Mouse (Mus musculus) forebrain, embryonic 12.5 days (tissue): ENCODE data around the gene Ift43. TPM values are rescaled to one million over a fixed set of nuclear protein-coding genes. Genes with fewer than 3 reads are reported as not detected.

Experiments used
- ATAC-seq: fragments of 200-750 bp; cut with Nextera tagmentation; 2 replicates; pipeline ENCODE4 v1.8.0; 2017; ENCODE audit warnings: moderate TSS enrichment; ENCODE audit not compliant: low FRiP score
- H3K27ac ChIP-seq: fragments of 300-500 bp; sonication (generic); 2 replicates; pipeline ENCODE4 v1.5.1; 2016; ENCODE audit warnings: mild to moderate bottlenecking
- H3K27me3 ChIP-seq: fragments of 300-500 bp; sonication (generic); 2 replicates; pipeline ENCODE4 v1.6.1; 2016; ENCODE audit warnings: mild to moderate bottlenecking
- H3K36me3 ChIP-seq: fragments of 300-500 bp; sonication (generic); replicated peaks from 2 replicates; pipeline ENCODE4 v1.6.1; 2016; ENCODE audit warnings: mild to moderate bottlenecking
- H3K4me1 ChIP-seq: fragments of 300-500 bp; sonication (generic); 2 replicates; pipeline ENCODE4 v1.6.1; 2016
- H3K4me2 ChIP-seq: fragments of 300-500 bp; sonication (generic); 2 replicates; pipeline ENCODE4 v1.6.1; 2016; ENCODE audit warnings: mild to moderate bottlenecking, moderate library complexity
- H3K4me3 ChIP-seq: fragments of 300-500 bp; sonication (generic); replicated peaks from 2 replicates; pipeline ENCODE4 v1.5.1; 2016; ENCODE audit warnings: mild to moderate bottlenecking
- H3K9ac ChIP-seq: fragments of 300-500 bp; sonication (generic); 2 replicates; pipeline ENCODE4 v1.6.1; 2016; ENCODE audit warnings: mild to moderate bottlenecking
- H3K9me3 ChIP-seq: fragments of 300-500 bp; sonication (generic); 2 replicates; pipeline ENCODE4 v1.6.1; 2016
- WGBS: fragments of 180-500 bp; shearing (Covaris S2); methylation state at CpG from one replicate; pipeline ENCODE4 v1.1.7; 2016; 5-methylcytosine and 5-hydroxymethylcytosine counted together
- polyA plus RNA-seq: library from polyadenylated mRNA; unstranded; fragments of >200 nt; fragmentation: Nextera tagmentation; extraction: Ambion mirVana; gene quantifications from 2 replicates; pipeline ENCODE4 v1.2.1, GENCODE M21; 2016

Ift43 gene
- polyA plus RNA-seq, 1 experiment from 2014 or later, result 91.9 TPM

DNA sequence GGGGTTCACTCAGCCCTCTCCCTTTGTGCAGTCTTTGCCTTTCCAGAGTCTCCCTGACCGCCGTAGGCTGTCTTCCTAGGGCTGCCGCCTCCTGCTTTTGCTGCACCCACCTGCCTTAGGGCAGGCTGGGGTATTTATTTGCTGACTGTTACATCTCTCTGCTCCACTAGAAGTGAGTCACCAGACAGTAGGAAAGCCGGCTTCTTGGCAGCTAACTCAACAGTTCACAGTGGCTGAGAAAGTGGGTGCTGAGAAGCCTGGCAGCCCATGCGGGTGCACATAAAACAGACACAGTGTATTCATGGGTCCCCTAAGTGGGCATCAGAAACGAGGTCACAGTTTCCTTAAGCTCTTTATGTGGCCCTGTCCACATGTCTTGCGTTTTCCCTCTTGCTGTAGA is 3.5 kb downstream of the Ift43 start:
- H3K4me3 ChIP-seq, result no peak overlapping the region
- no peak overlapping the region for H3K4me2 ChIP-seq
- peaks cover 4% of the 10 kb centered on the region; the same call in 1 of the 2 replicates for H3K27me3 ChIP-seq
- H3K27ac ChIP-seq, result no peak overlapping the region
- H3K9ac ChIP-seq, result no peak overlapping the region
- H3K4me1 ChIP-seq, result peaks cover 7% of the 10 kb centered on the region
- no peaks in the 10 kb centered on the region for H3K9me3 ChIP-seq
- whole genome bisulfite sequencing, result 90% methylated on average over 7 of the region's 7 CpGs
- H3K36me3 ChIP-seq, result peaks cover 8% of the 10 kb centered on the region; the same call in 1 of the 2 replicates
- no peak for ATAC-seq

- Histone ChIP-seq H3K4me3 (no peak overlapping the region), H3K27me3 (no peaks in the 10 kb centered on the region), H3K27ac (no peak overlapping the region), H3K4me1 (peaks cover 14% of the 10 kb centered on the region), H3K36me3 (peaks cover 8% of the 10 kb centered on the region; the same call in 1 of the 2 replicates), H3K9ac (no peak overlapping the region), H3K4me2 (no peak overlapping the region), H3K9me3 (no peaks in the 10 kb centered on the region)
- WGBS, result 68% methylated on average over 8 of the region's 8 CpGs
- ATAC-seq, result no peak
Observed at GRCm38 (mm10) chr12:86086550-86086949, 4.2 kb downstream of the Ift43 start.

DNA sequence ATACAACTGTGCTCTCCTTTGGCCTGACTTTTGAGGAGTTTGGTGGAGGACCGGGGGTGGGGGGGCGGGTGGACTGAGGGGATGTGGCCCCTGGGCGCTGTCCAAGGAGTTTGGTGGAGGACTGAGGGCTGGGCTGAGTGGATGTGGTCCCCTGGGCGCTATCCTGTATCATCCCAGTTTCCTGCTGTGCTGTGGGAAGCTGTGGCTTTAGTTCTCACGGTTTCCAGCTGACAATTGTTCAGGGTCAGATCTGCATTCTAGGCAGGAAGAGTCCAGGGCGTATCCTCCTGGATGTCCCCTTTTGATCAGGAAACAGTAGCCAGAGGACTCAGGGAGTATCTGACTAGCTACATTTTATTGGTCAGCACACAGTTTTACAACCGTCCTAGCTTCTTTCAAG is 5.7 kb downstream of the Ift43 start:
- Histone ChIP-seq H3K27ac (no peak overlapping the region), H3K4me3 (no peak overlapping the region), H3K4me1 (peaks cover 21% of the 10 kb centered on the region), H3K9me3 (no peaks in the 10 kb centered on the region), H3K4me2 (no peak overlapping the region), H3K36me3 (peaks cover 8% of the 10 kb centered on the region; the same call in 1 of the 2 replicates), H3K9ac (no peak overlapping the region), H3K27me3 (no peaks in the 10 kb centered on the region)
- WGBS, result 74% methylated on average over 7 of the region's 7 CpGs
- no peak for ATAC-seq

- Histone ChIP-seq H3K4me2 (no peak overlapping the region), H3K4me3 (no peak overlapping the region), H3K4me1 (peaks cover 16% of the 10 kb centered on the region), H3K27ac (no peak overlapping the region), H3K27me3 (no peaks in the 10 kb centered on the region), H3K9me3 (no peaks in the 10 kb centered on the region), H3K36me3 (peaks cover 4% of the 10 kb centered on the region), H3K9ac (no peak overlapping the region)
- WGBS, result 68% methylated on average over 4 of the region's 4 CpGs
- ATAC-seq, result no peak
Observed at GRCm38 (mm10) chr12:86090764-86091163, 8.4 kb downstream of the Ift43 start.

DNA sequence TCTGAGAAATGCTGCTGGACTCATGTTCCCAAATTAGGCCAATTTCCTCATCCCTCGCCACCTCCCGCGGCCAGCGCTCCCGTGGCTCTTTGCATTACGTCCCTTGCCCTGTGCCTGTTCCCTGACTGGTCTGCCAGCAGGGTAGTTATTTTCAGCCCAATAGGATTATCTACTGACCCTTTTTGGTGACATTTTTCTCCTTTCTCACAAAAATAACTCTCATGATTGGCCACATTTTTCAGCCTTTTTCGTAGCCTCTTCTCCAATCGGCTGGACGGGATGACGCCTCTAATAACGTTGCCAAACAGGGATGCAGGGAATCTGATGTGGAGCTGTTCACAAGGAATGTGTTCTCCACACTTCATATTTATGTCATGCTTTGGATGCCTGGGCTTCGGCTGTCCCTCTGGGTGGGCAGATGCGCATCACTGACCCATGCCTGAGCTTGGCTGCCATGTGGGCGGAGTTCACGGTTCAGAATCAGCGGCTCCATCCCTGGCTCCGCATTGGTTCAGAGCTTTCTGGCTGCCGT is 9.3 kb downstream of the Ift43 start:
- no peak for ATAC-seq
- Histone ChIP-seq H3K9me3 (no peaks in the 10 kb centered on the region), H3K9ac (no peak overlapping the region), H3K27ac (no peak overlapping the region), H3K4me2 (no peak overlapping the region), H3K36me3 (peaks cover 4% of the 10 kb centered on the region), H3K27me3 (no peaks in the 10 kb centered on the region), H3K4me1 (peaks cover 16% of the 10 kb centered on the region), H3K4me3 (no peak overlapping the region)
- WGBS, result 33% methylated on average over 18 of the region's 18 CpGs

DNA sequence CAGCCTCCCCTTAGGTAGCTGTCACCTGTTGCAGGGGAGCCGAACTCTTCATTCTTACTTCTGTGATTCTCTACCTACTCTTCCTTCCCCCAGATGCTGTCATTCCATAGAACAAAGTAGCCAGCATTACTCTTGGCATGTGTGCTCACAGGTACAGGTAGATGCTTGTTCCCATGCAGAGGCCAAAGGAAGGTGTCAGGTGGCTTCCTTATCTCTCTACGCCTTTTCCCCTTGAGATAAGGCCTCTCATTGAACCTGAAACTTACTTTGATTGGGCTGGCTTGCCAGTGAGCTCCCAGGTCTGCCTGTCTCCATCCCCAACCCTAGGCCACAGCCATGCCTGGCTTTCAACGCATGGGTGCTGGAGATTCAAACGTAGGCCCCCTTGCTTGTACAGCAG is 11.7 kb downstream of the Ift43 start:
- no peak overlapping the region for H3K4me3 ChIP-seq

GRCm38 (mm10) chr12:86095806-86096205 is 13.5 kb downstream of the Ift43 start:
- Histone ChIP-seq H3K4me3 (no peak overlapping the region), H3K4me2 (no peak overlapping the region), H3K9ac (no peak overlapping the region), H3K36me3 (peaks cover 2% of the 10 kb centered on the region; the same call in 1 of the 2 replicates), H3K27ac (no peak overlapping the region), H3K4me1 (peaks cover 19% of the 10 kb centered on the region), H3K27me3 (peaks cover 4% of the 10 kb centered on the region; the same call in 1 of the 2 replicates), H3K9me3 (no peaks in the 10 kb centered on the region)
- 86% methylated on average over 4 of the region's 4 CpGs for WGBS
- ATAC-seq, result no peak

More for the DNA sequence above, 11.7 kb downstream of the Ift43 start:
- peaks cover 19% of the 10 kb centered on the region for H3K4me1 ChIP-seq
- no peak overlapping the region for H3K4me2 ChIP-seq
- H3K27me3 ChIP-seq, result no peaks in the 10 kb centered on the region
- 96% methylated on average over 4 of the region's 4 CpGs for WGBS
- ATAC-seq, result no peak
- H3K9me3 ChIP-seq, result no peaks in the 10 kb centered on the region
- H3K36me3 ChIP-seq, result peaks cover 3% of the 10 kb centered on the region
- H3K9ac ChIP-seq, result no peak overlapping the region
- no peak overlapping the region for H3K27ac ChIP-seq

- peaks cover 2% of the 10 kb centered on the region; the same call in 1 of the 2 replicates for H3K36me3 ChIP-seq
- no peak overlapping the region for H3K27ac ChIP-seq
- no peaks in the 10 kb centered on the region for H3K9me3 ChIP-seq
- H3K4me3 ChIP-seq, result no peak overlapping the region
- WGBS, result 79% methylated on average over 11 of the region's 11 CpGs
- no peak overlapping the region for H3K4me2 ChIP-seq
- no peak overlapping the region for H3K9ac ChIP-seq
- H3K4me1 ChIP-seq, result peaks cover 8% of the 10 kb centered on the region; the same call in 1 of the 2 replicates
- ATAC-seq, result no peak
- H3K27me3 ChIP-seq, result peaks cover 4% of the 10 kb centered on the region; the same call in 1 of the 2 replicates
Observed at GRCm38 (mm10) chr12:86097781-86098180, 15.4 kb downstream of the Ift43 start.

GRCm38 (mm10) chr12:86100711-86101110 is 18.4 kb downstream of the Ift43 start:
- WGBS, result 84% methylated on average over 3 of the region's 3 CpGs
- Histone ChIP-seq H3K4me1 (peaks cover 26% of the 10 kb centered on the region), H3K4me3 (no peak overlapping the region), H3K27ac (no peak overlapping the region), H3K9me3 (no peaks in the 10 kb centered on the region), H3K9ac (no peak overlapping the region), H3K36me3 (0 out of 2 replicates have a peak, but pooled peaks cover 2% of the 10 kb centered on the region), H3K27me3 (peaks cover 14% of the 10 kb centered on the region), H3K4me2 (no peak overlapping the region)
- ATAC-seq, result no peak

DNA sequence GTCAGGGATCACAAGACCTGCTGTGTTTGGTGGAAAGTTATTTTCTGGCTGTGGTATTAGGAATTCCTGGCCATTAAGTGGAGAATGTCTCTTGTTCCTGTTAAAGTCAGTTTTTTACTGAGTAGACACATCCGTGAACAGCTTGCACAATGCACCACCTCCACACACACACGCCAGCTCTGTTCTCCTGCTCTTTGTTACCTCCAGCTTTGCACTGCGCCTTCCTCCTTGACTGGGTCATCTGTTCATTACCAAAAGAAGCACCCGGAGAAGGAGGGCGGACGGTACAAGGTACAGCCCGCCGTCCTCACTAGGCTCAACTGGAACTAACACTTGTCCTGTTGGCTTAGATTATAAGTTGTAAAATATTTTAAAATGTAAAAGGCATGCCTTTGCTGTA is 20.3 kb downstream of the Ift43 start:
- Histone ChIP-seq H3K4me1 (peaks cover 23% of the 10 kb centered on the region), H3K27ac (no peak overlapping the region), H3K9me3 (no peaks in the 10 kb centered on the region), H3K27me3 (peaks cover 17% of the 10 kb centered on the region), H3K9ac (no peak overlapping the region), H3K36me3 (0 out of 2 replicates have a peak, but pooled peaks cover 2% of the 10 kb centered on the region), H3K4me3 (no peak overlapping the region), H3K4me2 (no peak overlapping the region)
- WGBS, result 81% methylated on average over 8 of the region's 8 CpGs
- no peak for ATAC-seq

DNA sequence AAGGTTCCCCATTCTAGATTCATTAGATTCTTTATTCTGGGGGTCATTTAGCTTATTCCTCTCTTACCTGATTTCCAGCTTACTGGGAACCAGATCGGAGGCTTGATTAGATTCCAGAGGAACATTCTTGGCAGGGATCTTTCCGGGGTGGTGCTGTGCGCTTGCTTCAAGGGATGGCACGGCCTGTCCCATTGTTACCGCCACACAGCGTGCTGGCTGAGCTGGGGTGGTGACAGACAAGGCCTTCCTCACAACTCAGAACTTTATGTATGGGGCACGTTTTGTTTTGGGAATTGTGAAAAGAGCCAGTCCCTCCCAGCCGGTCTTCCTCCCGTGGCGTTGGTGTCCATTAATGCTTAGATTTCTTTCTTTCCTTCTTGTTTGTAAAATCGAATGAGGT is 21.1 kb downstream of the Ift43 start:
- Histone ChIP-seq H3K27me3 (peaks cover 17% of the 10 kb centered on the region), H3K27ac (0 out of 2 replicates have a peak overlapping the region, but pooled peaks have one; percentile 25), H3K4me3 (no peak overlapping the region), H3K4me1 (peaks cover 23% of the 10 kb centered on the region), H3K9ac (no peak overlapping the region), H3K36me3 (0 out of 2 replicates have a peak, but pooled peaks cover 2% of the 10 kb centered on the region), H3K4me2 (0 out of 2 replicates have a peak overlapping the region, but pooled peaks have one; percentile 1), H3K9me3 (no peaks in the 10 kb centered on the region)
- 32% methylated on average over 11 of the region's 11 CpGs for WGBS
- ATAC-seq, result no peak

DNA sequence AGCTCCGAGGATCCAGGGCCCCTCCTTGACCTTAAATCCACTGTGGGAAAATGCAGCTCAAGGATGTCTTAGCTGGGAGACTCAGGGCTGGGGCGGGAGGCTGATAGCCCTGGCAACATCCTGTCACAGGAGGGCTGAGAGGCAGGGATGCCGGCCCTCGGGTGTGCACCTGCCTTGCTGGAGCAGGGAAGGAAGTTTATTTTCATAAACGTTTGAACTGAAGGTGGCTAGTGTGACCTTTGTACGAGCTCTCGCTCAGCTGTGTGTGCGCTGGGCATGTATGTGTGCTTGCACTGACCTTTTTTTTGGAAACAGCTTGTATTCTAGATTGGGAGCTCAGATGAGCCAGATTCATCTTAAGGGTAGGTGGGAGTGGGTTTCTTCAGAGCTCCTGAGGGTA is 21.5 kb downstream of the Ift43 start:
- H3K4me2 ChIP-seq, result peak overlapping the region; percentile 1; the same call in 1 of the 2 replicates
- 43% methylated on average over 8 of the region's 8 CpGs for WGBS
- H3K27me3 ChIP-seq, result peaks cover 17% of the 10 kb centered on the region
- H3K36me3 ChIP-seq, result 0 out of 2 replicates have a peak, but pooled peaks cover 2% of the 10 kb centered on the region
- no peaks in the 10 kb centered on the region for H3K9me3 ChIP-seq
- ATAC-seq, result no peak
- peaks cover 23% of the 10 kb centered on the region for H3K4me1 ChIP-seq
- no peak overlapping the region for H3K9ac ChIP-seq
- H3K4me3 ChIP-seq, result no peak overlapping the region
- no peak overlapping the region; the same call in 1 of the 2 replicates for H3K27ac ChIP-seq

- WGBS, result 83% methylated on average over 11 of the region's 11 CpGs
- no peak for ATAC-seq
- Histone ChIP-seq H3K27me3 (peaks cover 17% of the 10 kb centered on the region), H3K36me3 (0 out of 2 replicates have a peak, but pooled peaks cover 2% of the 10 kb centered on the region), H3K9ac (no peak overlapping the region), H3K27ac (no peak overlapping the region), H3K4me1 (peaks cover 23% of the 10 kb centered on the region), H3K4me3 (no peak overlapping the region), H3K9me3 (no peaks in the 10 kb centered on the region), H3K4me2 (no peak overlapping the region)
Observed at GRCm38 (mm10) chr12:86104297-86104696, 22.0 kb downstream of the Ift43 start.
